Mouse (Mus musculus) kidney, adult 11 months (tissue): ENCODE results near the gene Polr1c.
A peak's percentile ranks its signal among the peaks of the same experiment; 100 is the strongest.

Source experiments
- DNase-seq: peaks from one replicate; pipeline ENCODE4 v3.0.0; 2022

Gene Polr1c

GRCm38 (mm10) chr17:46203078-46203477, 44.8 kb downstream of the Polr1c start:
- no peak for DNase-seq

- peak; percentile 92 for DNase-seq
Observed at GRCm38 (mm10) chr17:46202421-46203071, 45.3 kb downstream of the Polr1c start, which contains the start of the genes Polh and Xpo5. TSS of gene Polh (minus strand) at chr17:46202645. TSS of gene Xpo5 (plus strand) at chr17:46202782.

- no peak for DNase-seq
Observed at GRCm38 (mm10) chr17:46201151-46201550, 46.7 kb downstream of the Polr1c start.
